ENCODE assay signal across 9 mouse cellular contexts in genomic region chr6:145306331-145307124, GRCm38 (mm10). TPM values are rescaled to one million over a fixed set of nuclear protein-coding genes. Genes with fewer than 3 reads are reported as not detected.
DNase-seq lines count a peak whose midpoint lies in the region; ATAC-seq and TF ChIP-seq lines count a peak whose summit lies in the region.
"Had no signal": no experiment of that assay in that cellular context is flagged by ENCODE, and none has a peak within 500 bp of the region (broad histone marks: within the 10 kb centered on the region; RNA-seq: fewer than 3 reads in every experiment).

No protein-coding gene starts in this region.

- H3K27me3 ChIP-seq in hindbrain, embryonic 12.5 days, result no peaks in the 10 kb centered on the region; the same call in 1 of the 2 replicates
- H3K27me3 ChIP-seq in hindbrain, embryonic 16.5 days (replicated peaks; ENCODE audit: control insufficient read depth, insufficient read depth, low read length), result no peaks in the 10 kb centered on the region
- no peaks in the 10 kb centered on the region for H3K27me3 ChIP-seq in megakaryocyte, embryonic 14.5 days (replicated peaks)
- H3K27me3 ChIP-seq: stomach, embryonic 15.5 days had no signal

- no peaks in the 10 kb centered on the region for H3K36me3 ChIP-seq in hindbrain, embryonic 12.5 days
- no peaks in the 10 kb centered on the region for H3K36me3 ChIP-seq in hindbrain, embryonic 16.5 days (ENCODE audit: control insufficient read depth, insufficient read depth, low read length)
- H3K36me3 ChIP-seq in megakaryocyte, embryonic 14.5 days (replicated peaks; ENCODE audit: low read length), result peaks cover 13% of the 10 kb centered on the region
- H3K36me3 ChIP-seq: stomach, embryonic 15.5 days had no signal

- peak; percentile 69 for DNase-seq in brain, embryonic 14.5 days (ENCODE audit: low read depth)
- DNase-seq in layer of hippocampus, postnatal 36 days, result peak; percentile 49 to 63
- DNase-seq in thymus, adult 18-20 months, result peak; percentile 28 to 57
- no peak for DNase-seq in cerebellum, postnatal 10 days
- DNase-seq in urinary bladder, postnatal 10 days (ENCODE audit: low spot score), result no peak

- no peak for ATAC-seq in hindbrain, embryonic 12.5 days (ENCODE audit: low FRiP score)
- no peak for ATAC-seq in hindbrain, embryonic 16.5 days

- no peak overlapping the region for H3K4me3 ChIP-seq in hindbrain, embryonic 12.5 days
- no peak overlapping the region for H3K4me3 ChIP-seq in hindbrain, embryonic 16.5 days (ENCODE audit: low read length)
- H3K4me3 ChIP-seq in megakaryocyte, embryonic 14.5 days (replicated peaks), result peak overlapping the region; percentile 85
- H3K4me3 ChIP-seq: stomach, embryonic 15.5 days had no signal

- 79% methylated on average over 18 of the region's 18 CpGs for WGBS in hindbrain, embryonic 12.5 days
- 69% methylated on average over 18 of the region's 18 CpGs for WGBS in hindbrain, embryonic 16.5 days

- TF ChIP-seq POLR2A in brain, embryonic 14.5 days (IDR thresholded peaks at IDR 0.05; ENCODE audit: borderline replicate concordance, extremely low read depth, insufficient read depth, insufficient read length, poor library complexity, severe bottlenecking), result no peak

- peaks cover 16% of the 10 kb centered on the region for H3K4me1 ChIP-seq in hindbrain, embryonic 12.5 days
- peaks cover 7% of the 10 kb centered on the region for H3K4me1 ChIP-seq in hindbrain, embryonic 16.5 days (ENCODE audit: control insufficient read depth, insufficient read depth, low read depth, low read length)
- peaks cover 60% of the 10 kb centered on the region for H3K4me1 ChIP-seq in megakaryocyte, embryonic 14.5 days

- TF ChIP-seq CTCF in brain, embryonic 14.5 days (IDR thresholded peaks at IDR 0.05; ENCODE audit: borderline replicate concordance, extremely low read depth, insufficient read depth, insufficient read length), result no peak

- H3K9ac ChIP-seq in hindbrain, embryonic 12.5 days, result no peak overlapping the region
- H3K9ac ChIP-seq in hindbrain, embryonic 16.5 days (ENCODE audit: low read depth, low read length), result no peak overlapping the region
- H3K9ac ChIP-seq: stomach, embryonic 15.5 days had no signal

- H3K4me2 ChIP-seq in hindbrain, embryonic 12.5 days (replicated peaks), result no peak overlapping the region
- no peak overlapping the region for H3K4me2 ChIP-seq in hindbrain, embryonic 16.5 days (ENCODE audit: low read length)
- H3K4me2 ChIP-seq: stomach, embryonic 15.5 days had no signal

- no peaks in the 10 kb centered on the region for H3K9me3 ChIP-seq in hindbrain, embryonic 12.5 days (replicated peaks)
- H3K9me3 ChIP-seq in hindbrain, embryonic 16.5 days (ENCODE audit: control insufficient read depth, low read length), result no peaks in the 10 kb centered on the region
- peaks cover 3% of the 10 kb centered on the region; the same call in 1 of the 2 replicates for H3K9me3 ChIP-seq in megakaryocyte, embryonic 14.5 days
- H3K9me3 ChIP-seq: stomach, embryonic 15.5 days had no signal

- H3K27ac ChIP-seq in hindbrain, embryonic 12.5 days, result 0 out of 2 replicates have a peak overlapping the region, but pooled peaks have one; percentile 17
- H3K27ac ChIP-seq in hindbrain, embryonic 16.5 days (ENCODE audit: low read depth, low read length), result no peak overlapping the region

RNA-seq across cellular contexts. Expression of gene Kras, which starts 56.5 kb away (rescaled TPM):
- 109 and 116 TPM in 2 replicates for polyA plus RNA-seq in hindbrain, embryonic 12.5 days (2016; fragmentation: Nextera tagmentation; extraction: Ambion mirVana)
- polyA plus RNA-seq in hindbrain, embryonic 16.5 days (2015; fragmentation: Nextera tagmentation; extraction: Ambion mirVana), result 77.7 and 86.0 TPM in 2 replicates
- 54.3 and 57.5 TPM in 2 replicates for polyA plus RNA-seq in brain, embryonic 14.5 days (2012; rRNA removed)
- total RNA-seq in layer of hippocampus, postnatal 36 days (2021), result 10 to 100 TPM; 74.0 to 74.2 TPM
- 27.2 and 54.3 TPM in 2 replicates for polyA plus RNA-seq in megakaryocyte, embryonic 14.5 days (2012; ENCODE audit: insufficient read depth, low replicate concordance)

Comparison
In these comparisons a context has a peak if more than half of its experiments do, and no peak if none do; other contexts are left out.
1. DNase-seq: peak in brain, embryonic 14.5 days (single experiment), layer of hippocampus, postnatal 36 days (2 of 2) and thymus, adult 18-20 months (2 of 2); none in cerebellum, postnatal 10 days (0 of 2) and urinary bladder, postnatal 10 days (single experiment).